Mouse (Mus musculus): ENCODE data around the gene Dpysl5.
"Not testable (repeated sequence)": the region's sequence is repeated elsewhere in the genome, so short reads cannot be mapped to it uniquely, and the experiment has no call there.

The Dpysl5 gene

GRCm38 (mm10) chr5:30711147-30712001 is at the start of gene Dpysl5:
Gene Dpysl5 (plus strand): TSS chr5:30711564.
- peak; percentile 70 to 88 for DNase-seq (ENCODE audit: low spot score in 2 of 2)

DNA sequence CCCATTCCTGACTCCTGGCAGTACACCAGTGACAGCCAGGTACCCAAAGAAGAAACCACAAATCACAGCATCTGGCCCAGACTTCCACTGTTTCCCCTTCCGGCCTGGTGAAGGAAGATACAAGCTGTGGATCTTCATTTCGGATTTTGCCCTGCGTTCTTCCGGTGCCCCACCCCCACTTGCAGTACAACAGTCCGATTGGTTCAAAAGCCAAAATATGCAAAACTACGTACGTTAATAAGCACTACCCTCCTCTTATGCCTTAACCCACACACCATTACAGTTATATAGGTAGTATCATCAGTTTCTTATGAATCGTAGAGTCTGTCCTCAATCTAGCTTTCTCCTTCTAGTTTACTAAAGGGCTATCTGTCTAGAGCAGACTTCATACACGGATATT is 46.0 kb upstream of the Dpysl5 start:
- no peak for DNase-seq (ENCODE audit: low spot score in 2 of 2)

DNA sequence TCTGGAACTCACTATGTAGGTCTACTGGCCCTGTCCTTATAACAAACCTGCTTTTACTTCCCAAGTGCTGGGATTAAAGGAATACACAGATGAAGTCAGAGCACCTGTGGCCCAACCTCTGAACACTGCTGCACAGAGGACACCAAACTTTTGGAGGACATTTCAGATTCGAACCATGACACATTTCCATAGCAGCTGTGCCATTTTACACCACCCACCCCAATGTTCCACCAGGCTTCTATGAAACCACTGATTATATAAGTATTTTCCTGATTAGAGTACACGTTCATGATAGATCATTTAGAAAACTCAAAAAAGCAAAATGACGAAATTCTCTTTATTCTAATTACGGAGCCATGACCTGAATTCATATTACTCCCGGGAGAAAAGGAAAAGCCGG is 45.4 kb upstream of the Dpysl5 start:
- DNase-seq (ENCODE audit: low spot score in 2 of 2), result no peak

- peak; percentile 42 to 81 for DNase-seq (ENCODE audit: low spot score in 2 of 2)
Observed at GRCm38 (mm10) chr5:30666391-30667195, 44.8 kb upstream of the Dpysl5 start, which contains the start of gene Cenpa. Gene Cenpa (plus strand): TSS chr5:30666777.

DNA sequence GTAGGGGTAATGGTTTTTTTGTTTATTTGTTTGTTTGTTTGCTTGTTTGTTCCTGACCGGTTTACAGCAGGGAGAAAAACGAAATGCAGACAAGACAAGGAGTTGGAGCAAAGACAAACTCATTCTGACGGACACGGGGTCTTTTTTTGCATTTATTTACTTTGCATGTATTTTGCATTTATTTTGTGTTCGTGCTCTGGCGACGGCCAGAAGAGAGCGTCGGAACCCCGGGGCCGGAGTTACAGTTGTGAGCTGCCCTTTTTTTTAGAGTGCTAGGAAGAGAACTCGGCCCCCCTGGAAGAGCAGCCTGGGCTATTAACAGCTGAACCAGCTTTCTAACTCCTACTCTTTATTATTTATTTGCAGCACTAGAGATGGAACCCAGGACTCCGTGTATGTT is 44.1 kb upstream of the Dpysl5 start:
- DNase-seq (ENCODE audit: low spot score in 2 of 2), result no peak

DNA sequence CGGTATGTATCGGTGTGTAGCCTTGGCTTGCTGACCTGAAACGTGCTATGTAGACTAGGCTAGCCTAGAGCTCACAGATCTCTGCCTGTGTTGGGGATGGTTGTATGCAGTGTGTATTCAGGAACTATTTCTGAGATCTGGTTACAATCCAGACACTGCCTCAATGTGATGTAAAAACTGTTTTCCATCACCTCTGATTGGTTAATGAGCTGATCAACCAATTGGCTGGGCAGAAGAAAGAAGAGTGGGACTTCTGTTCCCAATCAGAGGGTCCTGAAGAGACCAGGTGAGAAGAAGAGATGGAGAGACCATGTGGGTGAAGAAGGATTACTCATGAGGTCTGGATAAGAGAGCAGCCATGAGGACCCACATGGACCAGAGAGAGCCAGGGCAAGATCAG is 43.7 kb upstream of the Dpysl5 start:
- no peak for DNase-seq (ENCODE audit: low spot score in 2 of 2)

DNA sequence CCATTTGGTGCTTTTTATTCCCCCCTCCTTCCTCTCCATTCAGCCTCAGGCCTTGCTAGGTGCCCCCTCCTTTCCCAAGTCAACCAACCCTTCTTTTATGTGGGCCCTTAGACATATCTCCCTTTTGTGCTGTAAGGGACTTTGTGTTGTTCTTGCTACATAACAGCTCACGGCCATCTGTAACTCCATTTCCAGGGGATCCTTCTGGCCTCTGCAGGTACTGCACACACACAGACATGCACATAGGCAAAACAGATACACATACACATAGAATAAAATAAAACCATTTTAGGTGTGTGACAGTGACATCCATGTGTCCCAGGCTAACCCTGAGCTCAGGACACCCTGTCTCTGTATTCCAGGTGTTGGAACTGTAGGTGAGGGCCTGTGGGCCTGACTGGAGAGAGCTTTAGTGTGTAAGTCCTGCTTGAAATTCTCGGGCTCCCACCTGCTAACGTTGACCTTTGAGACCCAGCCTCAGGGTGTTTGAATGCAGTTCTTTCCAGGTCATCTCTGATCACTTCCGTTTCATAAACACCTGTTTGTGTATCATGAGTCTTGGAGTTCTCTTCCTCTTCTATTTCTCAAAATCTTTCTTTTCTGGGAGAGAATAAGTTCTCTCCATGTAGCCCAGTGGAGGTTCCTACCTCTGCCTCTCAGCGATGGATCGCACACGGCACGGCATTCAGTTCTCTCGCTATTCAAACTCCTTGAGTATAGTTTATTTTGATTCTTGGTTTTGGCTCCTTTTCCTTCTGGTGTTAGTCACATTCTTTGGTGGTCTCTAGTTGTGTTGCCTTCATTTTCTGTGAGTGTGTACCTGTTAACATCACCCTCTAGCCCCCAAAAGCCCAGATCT is 42.5 kb upstream of the Dpysl5 start:
- DNase-seq (ENCODE audit: low spot score in 2 of 2), result no peak

DNA sequence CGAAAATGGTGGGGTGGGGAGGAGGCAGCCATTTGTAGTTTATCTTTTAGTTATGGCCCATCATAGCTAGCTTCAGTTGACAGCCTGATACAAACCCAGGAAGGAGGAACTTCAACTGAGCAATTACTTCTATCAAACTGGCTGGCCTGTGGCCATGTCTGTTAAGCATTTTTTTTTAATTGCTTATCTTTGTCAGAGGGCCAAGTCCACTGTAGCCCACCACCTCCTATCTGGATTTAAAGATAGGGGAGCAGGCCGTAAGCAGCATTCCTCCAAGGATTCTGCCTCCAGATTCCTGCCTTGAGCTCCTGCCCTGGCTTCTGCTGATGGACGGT is 41.9 kb upstream of the Dpysl5 start:
- DNase-seq (ENCODE audit: low spot score in 2 of 2), result no peak

GRCm38 (mm10) chr5:30670091-30670490 is 41.3 kb upstream of the Dpysl5 start:
- no peak for DNase-seq (ENCODE audit: low spot score in 2 of 2)

GRCm38 (mm10) chr5:30674001-30674400 is 37.4 kb upstream of the Dpysl5 start:
- no peak for DNase-seq (ENCODE audit: low spot score in 2 of 2)

DNA sequence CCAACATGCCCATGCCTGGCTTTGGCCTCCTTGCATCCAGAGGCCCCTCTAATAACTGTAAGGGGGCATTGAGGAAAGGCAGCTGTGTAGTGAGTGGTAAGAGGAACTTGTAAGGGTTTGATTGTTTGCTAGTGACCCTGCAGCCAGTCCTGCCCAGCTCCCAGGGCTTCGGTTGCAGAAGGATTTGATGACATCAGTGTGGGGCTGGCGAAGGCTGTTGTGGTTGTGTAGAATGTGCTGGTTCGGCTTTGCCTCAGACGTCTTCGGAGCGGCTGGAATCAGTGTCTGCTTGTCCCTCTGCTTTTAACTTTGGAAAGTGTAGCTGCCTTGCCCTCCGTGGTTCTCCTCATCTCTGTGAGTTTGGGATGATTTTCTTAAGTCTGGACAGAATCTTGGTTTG is 34.6 kb upstream of the Dpysl5 start:
- DNase-seq (ENCODE audit: low spot score in 2 of 2), result no peak

DNA sequence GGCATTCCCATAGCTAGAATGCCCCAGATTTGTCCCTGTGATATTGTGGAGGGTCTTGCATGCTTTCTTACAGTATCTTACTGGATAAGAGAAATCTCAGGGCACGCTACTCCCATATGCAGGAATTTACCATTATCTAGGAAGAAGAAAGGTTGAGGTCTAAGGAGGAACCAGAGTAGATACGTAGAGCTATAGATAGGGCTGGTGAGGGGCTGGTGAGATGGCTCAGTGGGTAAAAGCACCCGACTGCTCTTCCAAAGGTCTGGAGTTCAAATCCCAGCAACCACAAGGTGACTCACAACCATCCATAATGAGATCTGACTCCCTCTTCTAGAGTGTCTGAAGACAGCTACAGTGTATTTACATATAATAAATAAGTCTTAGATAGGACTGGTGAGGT is 33.3 kb upstream of the Dpysl5 start:
- DNase-seq (ENCODE audit: low spot score in 2 of 2), result not testable (repeated sequence)

GRCm38 (mm10) chr5:30678722-30679296 is 32.6 kb upstream of the Dpysl5 start:
- DNase-seq (ENCODE audit: low spot score in 2 of 2), result no peak

- no peak for DNase-seq (ENCODE audit: low spot score in 2 of 2)
Observed at GRCm38 (mm10) chr5:30679593-30679992, 31.8 kb upstream of the Dpysl5 start.

- no peak for DNase-seq (ENCODE audit: low spot score in 2 of 2)
Observed at GRCm38 (mm10) chr5:30681970-30682369, 29.4 kb upstream of the Dpysl5 start.

DNA sequence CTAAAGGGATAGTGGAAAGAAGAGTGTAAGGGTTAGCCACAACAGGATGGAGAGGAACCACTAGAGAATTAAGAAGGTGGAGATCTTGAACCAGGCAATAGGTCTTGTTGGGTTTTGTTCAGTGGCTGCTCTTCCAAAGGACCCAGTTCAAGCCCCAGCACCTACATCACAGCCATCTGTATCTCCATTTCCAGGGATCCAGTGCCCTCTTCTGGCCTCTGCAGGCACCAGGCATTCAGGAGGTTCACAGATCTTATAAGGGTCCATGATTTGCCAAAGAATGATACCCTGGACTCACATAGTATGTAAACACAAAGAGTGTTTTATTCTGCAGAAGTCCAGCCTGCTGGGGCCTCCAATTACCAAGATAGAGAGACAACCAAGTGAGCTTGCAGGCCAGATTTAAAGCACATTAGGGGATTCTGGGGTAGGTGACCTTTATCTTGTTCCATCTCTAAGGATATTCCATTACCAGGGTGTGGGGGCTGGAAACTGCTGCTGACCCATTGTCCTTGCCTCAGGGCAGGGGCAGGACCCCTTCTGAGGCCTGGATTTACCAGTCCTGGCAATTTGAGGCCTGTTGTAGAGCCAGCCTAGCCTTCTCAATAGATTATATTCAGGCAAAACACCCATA is 28.3 kb upstream of the Dpysl5 start:
- DNase-seq (ENCODE audit: low spot score in 2 of 2), result no peak

GRCm38 (mm10) chr5:30683993-30684392 is 27.4 kb upstream of the Dpysl5 start:
- no peak for DNase-seq (ENCODE audit: low spot score in 2 of 2)

DNA sequence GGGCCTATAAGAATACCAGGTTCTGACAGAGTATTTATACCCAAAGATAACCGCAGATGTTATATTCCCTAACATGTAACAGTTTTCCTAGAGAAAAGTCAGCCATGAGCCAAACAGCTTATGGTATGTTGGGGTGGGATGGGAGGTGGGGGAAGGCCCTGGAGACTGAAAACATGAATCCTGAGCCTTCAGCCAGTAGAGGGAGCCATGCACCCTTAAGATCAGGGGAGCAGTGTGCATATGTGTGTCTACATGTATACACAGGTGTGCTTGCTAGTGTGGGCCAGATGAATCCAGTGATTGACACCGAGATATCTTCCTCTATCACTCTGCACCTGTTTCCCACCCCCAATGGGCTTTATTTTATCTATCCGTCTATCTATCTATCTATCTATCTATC is 24.6 kb upstream of the Dpysl5 start:
- DNase-seq (ENCODE audit: low spot score in 2 of 2), result peak in 1 of 2 experiments; percentile 19

DNA sequence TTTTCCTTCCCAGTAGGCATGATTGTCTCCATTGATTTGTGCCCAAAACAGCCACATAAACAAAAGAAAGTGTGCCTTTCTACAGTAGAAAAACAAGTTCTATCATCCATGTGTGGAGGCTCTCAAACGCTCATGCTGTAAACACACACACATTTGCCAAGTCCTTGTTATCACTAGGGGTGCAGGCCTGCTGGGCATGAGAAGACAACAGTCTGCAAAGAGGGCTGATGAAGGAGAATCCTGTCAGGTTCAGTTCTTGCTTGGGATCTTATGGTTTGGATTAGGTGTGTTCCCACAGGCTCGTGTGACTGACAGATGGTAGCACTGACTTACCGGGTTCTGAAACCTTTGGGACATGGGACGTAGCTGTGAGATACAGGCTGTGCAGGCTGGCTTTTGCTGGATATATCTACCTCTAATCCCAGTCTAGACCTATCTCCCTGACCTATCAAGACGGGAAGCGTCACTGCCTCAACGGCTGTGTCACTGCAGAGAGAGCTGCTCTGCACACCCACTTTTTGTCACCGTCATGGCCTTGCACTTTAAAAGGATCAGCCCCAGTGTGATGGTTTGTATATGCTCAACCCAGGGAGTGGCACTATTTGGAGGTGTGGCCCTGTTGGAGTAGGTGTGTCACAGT is 10.9 kb upstream of the Dpysl5 start:
- DNase-seq (ENCODE audit: low spot score in 2 of 2), result no peak

- DNase-seq (ENCODE audit: low spot score in 2 of 2), result not testable (repeated sequence)
Observed at GRCm38 (mm10) chr5:30701373-30701772, 10.0 kb upstream of the Dpysl5 start.

DNA sequence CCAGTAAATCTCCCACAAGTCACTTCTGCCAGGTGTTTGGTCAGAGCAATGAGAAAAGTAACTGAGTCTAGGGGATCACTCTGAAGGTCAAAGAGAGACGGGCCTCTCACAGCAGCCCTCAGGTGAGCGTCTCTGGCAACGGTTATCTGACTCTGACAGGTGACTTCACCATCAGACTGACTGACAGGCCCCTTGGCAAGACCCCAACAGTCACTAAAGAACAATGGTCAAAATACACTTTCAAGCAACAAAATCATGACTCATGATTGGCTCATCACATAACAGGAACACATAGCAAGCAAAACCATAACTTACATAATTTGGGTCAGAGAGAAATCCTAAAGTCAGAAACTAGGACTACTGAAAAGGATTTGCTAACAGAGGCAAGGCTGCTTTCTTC is 9.5 kb upstream of the Dpysl5 start:
- no peak for DNase-seq (ENCODE audit: low spot score in 2 of 2)

All from cerebellum, postnatal 4 days (tissue).